In genomic region chrX:106986794-106987193, GRCm38 (mm10) we compare ENCODE assay signal across 19 mouse cellular contexts.
DNase-seq lines count a peak whose midpoint lies in the region; ATAC-seq and TF ChIP-seq lines count a peak whose summit lies in the region.
"Had no signal": no experiment of that assay in that cellular context is flagged by ENCODE, and none has a peak within 500 bp of the region (broad histone marks: within the 10 kb centered on the region; RNA-seq: fewer than 3 reads in every experiment).

No protein-coding gene starts in this region.

- no peak overlapping the region for H3K27ac ChIP-seq in heart, embryonic 10.5 days
- H3K27ac ChIP-seq in limb, embryonic 13.5 days, result no peak overlapping the region
- H3K27ac ChIP-seq in limb, embryonic 10.5 days, result no peak overlapping the region
- peak overlapping the region; percentile 60; the same call in 1 of the 2 replicates for H3K27ac ChIP-seq in ES-E14 (ENCODE audit: insufficient read depth, low read depth, low read length, poor library complexity, severe bottlenecking)
- H3K27ac ChIP-seq in limb, embryonic 14.5 days (replicated peaks; ENCODE audit: low read depth, low read length), result no peak overlapping the region
- H3K27ac ChIP-seq: hindbrain, embryonic 14.5 days; left cerebral cortex, adult 2 months; midbrain, embryonic 12.5 days had no signal

- no peaks in the 10 kb centered on the region for H3K27me3 ChIP-seq in heart, embryonic 10.5 days (ENCODE audit: insufficient read depth, poor library complexity, severe bottlenecking)
- no peaks in the 10 kb centered on the region; the same call in 1 of the 2 replicates for H3K27me3 ChIP-seq in limb, embryonic 13.5 days
- H3K27me3 ChIP-seq in limb, embryonic 10.5 days (ENCODE audit: low read depth, poor library complexity, severe bottlenecking), result peaks cover 29% of the 10 kb centered on the region; the same call in 1 of the 2 replicates
- H3K27me3 ChIP-seq in limb, embryonic 14.5 days (ENCODE audit: control insufficient read depth, insufficient read depth, low read length), result no peaks in the 10 kb centered on the region
- H3K27me3 ChIP-seq: midbrain, embryonic 12.5 days had no signal

- H3K4me3 ChIP-seq in heart, embryonic 10.5 days, result no peak overlapping the region
- H3K4me3 ChIP-seq in limb, embryonic 13.5 days, result no peak overlapping the region
- H3K4me3 ChIP-seq in limb, embryonic 10.5 days, result no peak overlapping the region
- no peak overlapping the region for H3K4me3 ChIP-seq in ES-E14 (ENCODE audit: insufficient read depth in 1 of 2, low read depth in 1 of 2, low read length in 2 of 2, poor library complexity in 1 of 2, severe bottlenecking in 1 of 2)
- no peak overlapping the region for H3K4me3 ChIP-seq in limb, embryonic 14.5 days (replicated peaks; ENCODE audit: low read length)
- H3K4me3 ChIP-seq: heart, adult 2 months; left cerebral cortex, adult 2 months; midbrain, embryonic 12.5 days had no signal

- peak; percentile 72 for ATAC-seq in limb, embryonic 13.5 days (ENCODE audit: low FRiP score, low read depth)
- no peak; the same call in 1 of the 2 replicates for ATAC-seq in limb, embryonic 14.5 days (ENCODE audit: low FRiP score, low read depth)
- ATAC-seq: forebrain, postnatal 0 days; inflammation-experienced regulatory T-cells, adult 6 months had no signal

- no peaks in the 10 kb centered on the region for H3K9me3 ChIP-seq in heart, embryonic 10.5 days
- no peaks in the 10 kb centered on the region for H3K9me3 ChIP-seq in limb, embryonic 13.5 days
- no peaks in the 10 kb centered on the region for H3K9me3 ChIP-seq in limb, embryonic 10.5 days (replicated peaks)
- no peaks in the 10 kb centered on the region for H3K9me3 ChIP-seq in ES-E14 (ENCODE audit: control insufficient read depth, insufficient read depth, low read depth, low read length)
- H3K9me3 ChIP-seq in limb, embryonic 14.5 days (ENCODE audit: control insufficient read depth, low read length), result no peaks in the 10 kb centered on the region
- H3K9me3 ChIP-seq: midbrain, embryonic 12.5 days had no signal

- H3K4me2 ChIP-seq in limb, embryonic 13.5 days (replicated peaks), result no peak overlapping the region
- no peak overlapping the region for H3K4me2 ChIP-seq in limb, embryonic 14.5 days (replicated peaks; ENCODE audit: low read depth, low read length, severe bottlenecking)
- H3K4me2 ChIP-seq: hindbrain, embryonic 14.5 days; midbrain, embryonic 12.5 days had no signal

- no peaks in the 10 kb centered on the region for H3K4me1 ChIP-seq in heart, embryonic 10.5 days
- no peaks in the 10 kb centered on the region for H3K4me1 ChIP-seq in limb, embryonic 13.5 days
- no peaks in the 10 kb centered on the region for H3K4me1 ChIP-seq in limb, embryonic 10.5 days
- peaks cover 0 to 3% of the 10 kb centered on the region in 2 experiments; a peak in 1 of 4 replicates for H3K4me1 ChIP-seq in ES-E14 (ENCODE audit: control insufficient read depth in 2 of 2, insufficient read depth in 2 of 2, low read length in 2 of 2, poor library complexity in 1 of 2)
- no peaks in the 10 kb centered on the region for H3K4me1 ChIP-seq in limb, embryonic 14.5 days (ENCODE audit: control insufficient read depth, insufficient read depth, low read length)
- H3K4me1 ChIP-seq: midbrain, embryonic 12.5 days had no signal

- WGBS in heart, embryonic 10.5 days, result 63% methylated on average over 3 of the region's 3 CpGs
- 47% methylated on average over 3 of the region's 3 CpGs for WGBS in limb, embryonic 13.5 days
- 61% methylated on average over 3 of the region's 3 CpGs for WGBS in limb, embryonic 10.5 days
- 46% methylated on average over 3 of the region's 3 CpGs for WGBS in limb, embryonic 14.5 days

- TF ChIP-seq POLR2A in limb, embryonic 14.5 days (IDR thresholded peaks at IDR 0.05; ENCODE audit: borderline replicate concordance, extremely low read depth, insufficient read depth, insufficient read length), result no peak

- in situ Hi-C loops in ES-E14 (cut with MboI; ENCODE audit: low sequenced_read_pairs in 2 of 2, unreplicated experiment in 2 of 2), result no loop called here

- DNase-seq in heart, adult 9 months (ENCODE audit: low spot score in 2 of 2), result peak; percentile 5 to 62
- no peak for DNase-seq in heart, embryonic 10.5 days (ENCODE audit: low spot score)
- DNase-seq in limb, embryonic 10.5 days (ENCODE audit: low spot score), result no peak
- DNase-seq in ES-E14 (ENCODE audit: low read depth, low spot score), result no peak
- peak; percentile 44 for DNase-seq in limb, embryonic 14.5 days (ENCODE audit: low spot score)
- DNase-seq in gastrocnemius, postnatal 4 days (ENCODE audit: low spot score in 2 of 2), result no peak
- DNase-seq: adrenal gland, postnatal 10 days; cerebellum, adult 2 months; cerebellum, postnatal 25 days; forebrain, postnatal 0 days; gastrocnemius, postnatal 14 days; layer of hippocampus, adult 9-11 months; thymus, adult 18-20 months had no signal

- no peaks in the 10 kb centered on the region for H3K36me3 ChIP-seq in heart, embryonic 10.5 days
- H3K36me3 ChIP-seq in limb, embryonic 13.5 days, result no peaks in the 10 kb centered on the region
- H3K36me3 ChIP-seq in limb, embryonic 10.5 days, result no peaks in the 10 kb centered on the region
- no peaks in the 10 kb centered on the region for H3K36me3 ChIP-seq in ES-E14 (ENCODE audit: control insufficient read depth, insufficient read depth, low read length, poor library complexity, severe bottlenecking)
- H3K36me3 ChIP-seq in limb, embryonic 14.5 days (ENCODE audit: control insufficient read depth, insufficient read depth, low read length), result no peaks in the 10 kb centered on the region
- H3K36me3 ChIP-seq: midbrain, embryonic 12.5 days had no signal

- H3K9ac ChIP-seq in limb, embryonic 13.5 days, result no peak overlapping the region
- H3K9ac ChIP-seq in ES-E14 (ENCODE audit: insufficient read depth, low read depth, low read length, poor library complexity, severe bottlenecking), result no peak overlapping the region
- H3K9ac ChIP-seq in limb, embryonic 14.5 days (ENCODE audit: low read depth, low read length, severe bottlenecking), result no peak overlapping the region
- H3K9ac ChIP-seq: forebrain, postnatal 0 days; hindbrain, embryonic 14.5 days; midbrain, embryonic 12.5 days had no signal

TF ChIP-seq in ES-E14, 5 proteins besides CTCF, POLR2A, EP300 and RAD21:
- TF ChIP-seq MAFK (IDR thresholded peaks at IDR 0.05; ENCODE audit: insufficient read depth, low read depth, low read length), result no peak

Comparison
In these comparisons a context has a peak if more than half of its experiments do, and no peak if none do; other contexts are left out.
1. DNase-seq: peak in heart, adult 9 months (2 of 2) and limb, embryonic 14.5 days (single experiment); none in heart, embryonic 10.5 days (single experiment), limb, embryonic 10.5 days (single experiment), ES-E14 (single experiment) and gastrocnemius, postnatal 4 days (0 of 2).